Mouse (Mus musculus) liver, embryonic 15.5 days (tissue): ENCODE data around the gene Olfr702. TPM values are rescaled to one million over a fixed set of nuclear protein-coding genes. Genes with fewer than 3 reads are reported as not detected.

ENCODE experiments used
- ATAC-seq: fragments of 200-750 bp; cut with Nextera tagmentation; 2 replicates; pipeline ENCODE4 v1.8.0; 2017; ENCODE audit warnings: moderate number of reproducible peaks, mild to moderate bottlenecking, moderate library complexity; ENCODE audit not compliant: insufficient read depth
- H3K27ac ChIP-seq: fragments of 300-500 bp; sonication (generic); replicated peaks from 2 replicates; pipeline ENCODE4 v1.5.1; 2015; ENCODE audit warnings: mild to moderate bottlenecking, inconsistent platforms
- H3K27me3 ChIP-seq: fragments of 300-500 bp; sonication (generic); 2 replicates; pipeline ENCODE4 v1.6.1; 2015; ENCODE audit warnings: mild to moderate bottlenecking, inconsistent platforms
- H3K36me3 ChIP-seq: fragments of 300-500 bp; sonication (generic); replicated peaks from 2 replicates; pipeline ENCODE4 v1.6.1; 2015; ENCODE audit warnings: moderate library complexity, mild to moderate bottlenecking, inconsistent platforms
- H3K4me1 ChIP-seq: fragments of 300-500 bp; sonication (generic); replicated peaks from 2 replicates; pipeline ENCODE4 v1.6.1; 2015; ENCODE audit warnings: inconsistent platforms
- H3K4me2 ChIP-seq: fragments of 300-500 bp; sonication (generic); 2 replicates; pipeline ENCODE4 v1.6.1; 2015; ENCODE audit warnings: moderate library complexity, mild to moderate bottlenecking, inconsistent platforms
- H3K4me3 ChIP-seq: fragments of 300-500 bp; sonication (generic); replicated peaks from 2 replicates; pipeline ENCODE4 v1.5.1; 2015; ENCODE audit warnings: mild to moderate bottlenecking, inconsistent platforms
- H3K9ac ChIP-seq: fragments of 300-500 bp; sonication (generic); 2 replicates; pipeline ENCODE4 v1.6.1; 2015; ENCODE audit warnings: moderate library complexity, mild to moderate bottlenecking, inconsistent platforms
- H3K9me3 ChIP-seq: fragments of 300-500 bp; sonication (generic); replicated peaks from 2 replicates; pipeline ENCODE4 v1.6.1; 2016; ENCODE audit warnings: inconsistent platforms
- WGBS: fragments of 180-500 bp; shearing (Covaris S2); methylation state at CpG from one replicate; pipeline ENCODE4 v1.1.7; 2015; ENCODE audit warnings: mixed read lengths; ENCODE audit not compliant: insufficient replicate concordance; 5-methylcytosine and 5-hydroxymethylcytosine counted together
- polyA plus RNA-seq: library from polyadenylated mRNA; unstranded; fragments of >200 nt; fragmentation: Nextera tagmentation; extraction: Ambion mirVana; gene quantifications from 2 replicates; pipeline ENCODE4 v1.2.1, GENCODE M21; 2015

Olfr702 gene
- polyA plus RNA-seq: not detected in 2 replicates

- H3K27me3 ChIP-seq: no peaks in the 10 kb centered on the region
- H3K9ac ChIP-seq: no peak within 1 kb of the TSS
- H3K9me3 ChIP-seq: no peaks in the 10 kb centered on the region
- H3K36me3 ChIP-seq: no peaks in the 10 kb centered on the region
- no peaks in the 10 kb centered on the region for H3K4me1 ChIP-seq
- H3K4me3 ChIP-seq: no peak within 1 kb of the TSS
- H3K4me2 ChIP-seq: no peak within 1 kb of the TSS
- no peak within 1 kb of the TSS for H3K27ac ChIP-seq
- ATAC-seq: no peak
Observed at GRCm38 (mm10) chr7:106833793-106834192, at the start of gene Olfr702. TSS of gene Olfr702 (minus strand) at chr7:106833893.

GRCm38 (mm10) chr7:106876791-106877190 is 43.1 kb upstream of the Olfr702 start, which contains the start of gene Olfr705:
TSS of gene Olfr705 (minus strand) at chr7:106876891.
- no peaks in the 10 kb centered on the region for H3K9me3 ChIP-seq
- no peak within 1 kb of the TSS for H3K27ac ChIP-seq
- H3K4me3 ChIP-seq: no peak within 1 kb of the TSS
- no peak for ATAC-seq
- H3K4me1 ChIP-seq: no peaks in the 10 kb centered on the region
- no peaks in the 10 kb centered on the region for H3K27me3 ChIP-seq
- H3K4me2 ChIP-seq: no peak within 1 kb of the TSS
- 50% methylated on average over 3 of the region's 3 CpGs for WGBS
- H3K36me3 ChIP-seq: no peaks in the 10 kb centered on the region
- no peak within 1 kb of the TSS for H3K9ac ChIP-seq

- ATAC-seq: no peak
- no peak within 1 kb of the TSS for H3K27ac ChIP-seq
Observed at GRCm38 (mm10) chr7:106862885-106863284, 29.2 kb upstream of the Olfr702 start, which contains the start of gene Olfr704. TSS of gene Olfr704 (plus strand) at chr7:106863185.

GRCm38 (mm10) chr7:106843060-106843459 is 9.4 kb upstream of the Olfr702 start, which contains the start of gene Olfr703:
TSS of gene Olfr703 (plus strand) at chr7:106843360.
- no peak within 1 kb of the TSS for H3K27ac ChIP-seq
- H3K9ac ChIP-seq: no peak within 1 kb of the TSS
- no peaks in the 10 kb centered on the region for H3K4me1 ChIP-seq
- WGBS: 44% methylated on average over 2 of the region's 2 CpGs
- no peak for ATAC-seq
- no peaks in the 10 kb centered on the region for H3K27me3 ChIP-seq
- H3K36me3 ChIP-seq: no peaks in the 10 kb centered on the region
- H3K4me2 ChIP-seq: no peak within 1 kb of the TSS
- H3K9me3 ChIP-seq: no peaks in the 10 kb centered on the region
- no peak within 1 kb of the TSS for H3K4me3 ChIP-seq

More at GRCm38 (mm10) chr7:106862885-106863284, 29.2 kb upstream of the Olfr702 start, which contains the start of gene Olfr704:
- Histone ChIP-seq H3K36me3 (no peaks in the 10 kb centered on the region), H3K4me3 (no peak within 1 kb of the TSS), H3K4me1 (no peaks in the 10 kb centered on the region), H3K27me3 (no peaks in the 10 kb centered on the region), H3K9ac (no peak within 1 kb of the TSS), H3K9me3 (no peaks in the 10 kb centered on the region), H3K4me2 (no peak within 1 kb of the TSS)

- Histone ChIP-seq H3K4me1 (no peaks in the 10 kb centered on the region), H3K36me3 (no peaks in the 10 kb centered on the region), H3K4me2 (no peak overlapping the region), H3K9ac (no peak overlapping the region), H3K9me3 (no peaks in the 10 kb centered on the region), H3K27me3 (no peaks in the 10 kb centered on the region), H3K27ac (no peak overlapping the region), H3K4me3 (no peak overlapping the region)
- ATAC-seq: no peak
Observed at GRCm38 (mm10) chr7:106818414-106818813, 15.3 kb downstream of the Olfr702 start.

GRCm38 (mm10) chr7:106815775-106816174 is 17.9 kb downstream of the Olfr702 start:
- no peak overlapping the region for H3K4me3 ChIP-seq
- H3K4me1 ChIP-seq: no peaks in the 10 kb centered on the region
- 16% methylated on average over 2 of the region's 2 CpGs for WGBS
- ATAC-seq: no peak
- no peak overlapping the region for H3K9ac ChIP-seq
- H3K9me3 ChIP-seq: no peaks in the 10 kb centered on the region
- H3K27me3 ChIP-seq: no peaks in the 10 kb centered on the region
- no peak overlapping the region for H3K4me2 ChIP-seq
- no peaks in the 10 kb centered on the region for H3K36me3 ChIP-seq
- H3K27ac ChIP-seq: no peak overlapping the region

GRCm38 (mm10) chr7:106813829-106814228 is 19.9 kb downstream of the Olfr702 start, which contains the start of gene Olfr701:
TSS of gene Olfr701 (plus strand) at chr7:106814129.
- 43% methylated on average over 2 of the region's 2 CpGs for WGBS
- H3K4me1 ChIP-seq: no peaks in the 10 kb centered on the region
- no peaks in the 10 kb centered on the region for H3K27me3 ChIP-seq

GRCm38 (mm10) chr7:106808734-106809133 is 25.0 kb downstream of the Olfr702 start, which contains the start of gene Olfr700:
TSS of gene Olfr700 (minus strand) at chr7:106808834.
- no peak for ATAC-seq
- H3K4me1 ChIP-seq: no peaks in the 10 kb centered on the region
- no peaks in the 10 kb centered on the region for H3K9me3 ChIP-seq
- H3K27me3 ChIP-seq: no peaks in the 10 kb centered on the region
- H3K36me3 ChIP-seq: no peaks in the 10 kb centered on the region
- H3K4me3 ChIP-seq: no peak within 1 kb of the TSS
- no peak within 1 kb of the TSS for H3K4me2 ChIP-seq
- H3K9ac ChIP-seq: no peak within 1 kb of the TSS
- no peak within 1 kb of the TSS for H3K27ac ChIP-seq
- 70% methylated on average over 1 of the region's 1 CpGs for WGBS

More at GRCm38 (mm10) chr7:106813829-106814228, 19.9 kb downstream of the Olfr702 start, which contains the start of gene Olfr701:
- H3K27ac ChIP-seq: no peak within 1 kb of the TSS
- no peak within 1 kb of the TSS for H3K4me2 ChIP-seq
- H3K4me3 ChIP-seq: no peak within 1 kb of the TSS
- no peaks in the 10 kb centered on the region for H3K9me3 ChIP-seq
- no peak for ATAC-seq
- no peak within 1 kb of the TSS for H3K9ac ChIP-seq
- H3K36me3 ChIP-seq: no peaks in the 10 kb centered on the region

- Histone ChIP-seq H3K9me3 (no peaks in the 10 kb centered on the region), H3K36me3 (no peaks in the 10 kb centered on the region), H3K4me3 (no peak within 1 kb of the TSS), H3K9ac (no peak within 1 kb of the TSS), H3K27ac (no peak within 1 kb of the TSS), H3K4me2 (no peak within 1 kb of the TSS), H3K27me3 (no peaks in the 10 kb centered on the region), H3K4me1 (no peaks in the 10 kb centered on the region)
- ATAC-seq: no peak
- WGBS: 54% methylated on average over 1 of the region's 1 CpGs
Observed at GRCm38 (mm10) chr7:106793098-106793497, 40.6 kb downstream of the Olfr702 start, which contains the start of gene Olfr699. TSS of gene Olfr699 (minus strand) at chr7:106793198.

GRCm38 (mm10) chr7:106788330-106788729 is 45.4 kb downstream of the Olfr702 start:
- Histone ChIP-seq H3K27me3 (no peaks in the 10 kb centered on the region), H3K36me3 (no peaks in the 10 kb centered on the region), H3K27ac (no peak overlapping the region), H3K9me3 (no peaks in the 10 kb centered on the region), H3K4me3 (no peak overlapping the region), H3K4me2 (no peak overlapping the region), H3K9ac (no peak overlapping the region), H3K4me1 (no peaks in the 10 kb centered on the region)
- ATAC-seq: no peak
